Mouse (Mus musculus) frontal cortex, postnatal 25 days (tissue): ENCODE measurements at regions not wholly inside any gene's neighbourhood (a gene's known extent, or its start where the extent isn't known, plus 50 kb on each side); places are given as distances from the start of the nearest gene placed in this dataset.

Experiments
- DNase-seq, 2 experiments: peaks; one replicate each; pipeline ENCODE4 v3.0.0; 2022; ENCODE audit warnings: low spot score in 2 of 2

- no peak for DNase-seq
These were observed 282.5 kb upstream of the Rbms1 start for GRCm38 (mm10) chr2:61245526-61245925.

GRCm38 (mm10) chr2:61221676-61222075 is 258.7 kb upstream of the Rbms1 start:
- DNase-seq: no peak

GRCm38 (mm10) chr2:61221157-61221556 is 258.2 kb upstream of the Rbms1 start:
- DNase-seq: no peak

GRCm38 (mm10) chr2:61213951-61214350 is 251.0 kb upstream of the Rbms1 start:
- DNase-seq: no peak

- DNase-seq: no peak
These were observed 238.4 kb upstream of the Rbms1 start for GRCm38 (mm10) chr2:61201387-61201786.

GRCm38 (mm10) chr2:61193976-61194375 is 231.0 kb upstream of the Rbms1 start:
- DNase-seq: no peak

GRCm38 (mm10) chr2:61182424-61182979 is 219.5 kb upstream of the Rbms1 start:
- no peak for DNase-seq

- DNase-seq: no peak
These were observed 214.8 kb upstream of the Rbms1 start for GRCm38 (mm10) chr2:61177801-61178200.

- DNase-seq: no peak
These were observed 213.8 kb upstream of the Rbms1 start for GRCm38 (mm10) chr2:61176807-61177206.

- no peak for DNase-seq
These were observed 210.6 kb upstream of the Rbms1 start for GRCm38 (mm10) chr2:61173581-61173980.

GRCm38 (mm10) chr2:61161336-61161735 is 198.3 kb upstream of the Rbms1 start:
- no peak for DNase-seq

GRCm38 (mm10) chr2:61159761-61160160 is 196.8 kb upstream of the Rbms1 start:
- DNase-seq: no peak

GRCm38 (mm10) chr2:61138998-61139631 is 176.1 kb upstream of the Rbms1 start:
- peak in 1 of 2 experiments; percentile 5 for DNase-seq

GRCm38 (mm10) chr2:61138625-61138997 is 175.6 kb upstream of the Rbms1 start:
- no peak for DNase-seq

- DNase-seq: no peak
These were observed 174.4 kb upstream of the Rbms1 start for GRCm38 (mm10) chr2:61137378-61137777.

GRCm38 (mm10) chr2:61136926-61137325 is 173.9 kb upstream of the Rbms1 start:
- DNase-seq: no peak

GRCm38 (mm10) chr2:61123046-61123806 is 160.2 kb upstream of the Rbms1 start:
- DNase-seq: no peak

GRCm38 (mm10) chr2:61121281-61121680 is 158.3 kb upstream of the Rbms1 start:
- DNase-seq: no peak

- DNase-seq: no peak
These were observed 151.6 kb upstream of the Rbms1 start for GRCm38 (mm10) chr2:61114620-61115019.

GRCm38 (mm10) chr2:61113916-61114315 is 150.9 kb upstream of the Rbms1 start:
- DNase-seq: no peak

GRCm38 (mm10) chr2:61110591-61110990 is 147.6 kb upstream of the Rbms1 start:
- DNase-seq: no peak

GRCm38 (mm10) chr2:61109564-61109963 is 146.6 kb upstream of the Rbms1 start:
- no peak for DNase-seq

GRCm38 (mm10) chr2:61105169-61105568 is 142.2 kb upstream of the Rbms1 start:
- DNase-seq: no peak
